Mouse (Mus musculus): Measurements from ENCODE around the gene Cd151. TPM values are rescaled to one million over a fixed set of nuclear protein-coding genes. Genes with fewer than 3 reads are reported as not detected.

Gene Cd151
- total and polyA plus RNA-seq, 2 experiments from 2014 or later = 15.0 to 52.9 TPM

DNA sequence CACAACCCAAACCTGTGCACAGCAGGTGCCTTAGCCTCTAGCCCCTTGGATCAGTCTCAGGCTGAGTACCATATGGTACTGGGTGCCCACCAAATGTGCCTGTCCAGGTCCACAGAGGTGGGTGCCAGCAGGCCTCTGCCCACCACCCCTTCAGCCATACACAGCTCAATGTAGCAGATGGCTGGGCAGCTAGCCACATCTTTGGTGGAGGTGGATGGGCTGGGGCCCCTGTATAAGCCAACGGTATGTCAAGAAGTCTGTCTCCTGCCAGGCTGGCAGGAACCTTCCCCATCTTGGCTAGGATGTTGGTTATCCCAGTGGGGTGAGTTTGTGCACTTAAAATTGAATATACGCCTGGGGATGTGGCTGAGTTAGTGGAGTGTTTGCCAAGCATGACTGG lies 18.4 kb downstream of the Cd151 start:
- peaks cover 11% of the 10 kb centered on the region; the same call in 1 of the 2 replicates for H3K4me1 ChIP-seq (ENCODE audit: insufficient read depth, low read length)
- 0 out of 2 replicates have a peak, but pooled peaks cover under 1% of the 10 kb centered on the region for H3K36me3 ChIP-seq (ENCODE audit: insufficient read depth, low read length)
- no peak for ATAC-seq (ENCODE audit: low FRiP score)
- peak; percentile 63 for DNase-seq (ENCODE audit: low spot score)
- no peak overlapping the region for H3K4me3 ChIP-seq (ENCODE audit: low read depth, low read length)
- H3K9ac ChIP-seq (replicated peaks; ENCODE audit: low read length, poor library complexity, severe bottlenecking) = no peak overlapping the region
- TF ChIP-seq CTCF (IDR thresholded peaks at IDR 0.05) = no peak
- no peak overlapping the region for H3K27ac ChIP-seq (ENCODE audit: low read depth, low read length)
- no peaks in the 10 kb centered on the region for H3K9me3 ChIP-seq (ENCODE audit: low read length)
- 93% methylated on average over 2 of the region's 2 CpGs for WGBS
- H3K4me2 ChIP-seq (ENCODE audit: low read depth, low read length, poor library complexity, severe bottlenecking) = no peak overlapping the region
- H3K27me3 ChIP-seq (ENCODE audit: insufficient read depth, low read length) = no peaks in the 10 kb centered on the region

DNA sequence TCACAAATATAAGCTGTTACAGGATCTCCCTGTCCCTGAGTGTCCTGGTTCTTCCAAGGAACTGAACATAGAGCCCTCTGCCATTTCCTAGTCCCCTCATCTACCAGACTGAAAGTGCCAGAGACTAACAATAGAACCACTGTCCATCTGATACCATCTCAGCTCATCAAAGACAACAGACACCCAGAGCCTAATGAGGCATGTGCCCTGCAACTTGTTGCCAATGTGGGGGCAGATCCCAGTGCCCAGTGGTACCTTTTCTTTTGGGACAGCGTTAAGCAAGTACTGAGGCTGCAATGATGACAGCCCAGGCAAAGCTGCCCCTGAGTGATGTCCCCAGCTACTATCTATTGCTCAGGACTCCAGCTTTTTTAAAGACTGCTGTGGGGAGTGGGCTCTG lies 19.0 kb downstream of the Cd151 start:
- WGBS = 95% methylated on average over 1 of the region's 1 CpGs
- H3K4me1 ChIP-seq (ENCODE audit: insufficient read depth, low read length) = peaks cover 11% of the 10 kb centered on the region; the same call in 1 of the 2 replicates
- no peak for ATAC-seq (ENCODE audit: low FRiP score)

DNA sequence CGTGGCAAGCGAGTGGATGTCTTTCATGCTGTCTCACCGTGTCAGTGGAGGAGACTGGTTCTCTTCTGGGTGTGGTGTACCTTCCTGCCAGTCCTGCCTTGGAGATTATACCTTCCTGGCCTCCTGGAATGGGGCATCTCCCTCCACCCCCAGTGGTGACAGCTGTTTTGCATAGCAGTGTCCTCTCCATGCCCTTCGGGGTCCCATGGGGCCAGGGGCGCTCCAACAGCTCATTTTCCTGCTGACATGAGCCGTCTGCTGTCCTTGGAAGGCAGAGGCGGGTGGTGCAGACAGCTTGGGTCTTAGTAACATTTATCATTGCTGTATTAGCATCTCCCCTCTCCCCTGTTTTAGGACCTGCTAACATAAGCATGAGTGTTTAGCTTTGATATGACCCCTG lies 19.9 kb downstream of the Cd151 start:
- TF ChIP-seq CTCF (IDR thresholded peaks at IDR 0.05) = no peak
- Histone ChIP-seq H3K4me1 (ENCODE audit: insufficient read depth, low read length) (peaks cover 11% of the 10 kb centered on the region; the same call in 1 of the 2 replicates), H3K4me3 (ENCODE audit: low read depth, low read length) (no peak overlapping the region), H3K9me3 (ENCODE audit: low read length) (no peaks in the 10 kb centered on the region), H3K27ac (ENCODE audit: low read depth, low read length) (no peak overlapping the region), H3K4me2 (ENCODE audit: low read depth, low read length, poor library complexity, severe bottlenecking) (no peak overlapping the region), H3K9ac (replicated peaks; ENCODE audit: low read length, poor library complexity, severe bottlenecking) (no peak overlapping the region), H3K36me3 (ENCODE audit: insufficient read depth, low read length) (peaks cover 8% of the 10 kb centered on the region), H3K27me3 (ENCODE audit: insufficient read depth, low read length) (no peaks in the 10 kb centered on the region)
- DNase-seq (ENCODE audit: low spot score) (no peak), ATAC-seq (ENCODE audit: low FRiP score) (no peak)
- 79% methylated on average over 7 of the region's 7 CpGs for WGBS

More for the DNA sequence above, 19.0 kb downstream of the Cd151 start:
- Histone ChIP-seq H3K9ac (replicated peaks; ENCODE audit: low read length, poor library complexity, severe bottlenecking) (no peak overlapping the region), H3K36me3 (ENCODE audit: insufficient read depth, low read length) (0 out of 2 replicates have a peak, but pooled peaks cover 3% of the 10 kb centered on the region), H3K27me3 (ENCODE audit: insufficient read depth, low read length) (no peaks in the 10 kb centered on the region), H3K4me2 (ENCODE audit: low read depth, low read length, poor library complexity, severe bottlenecking) (no peak overlapping the region), H3K4me3 (ENCODE audit: low read depth, low read length) (no peak overlapping the region), H3K27ac (ENCODE audit: low read depth, low read length) (no peak overlapping the region), H3K9me3 (ENCODE audit: low read length) (no peaks in the 10 kb centered on the region)
- no peak for TF ChIP-seq CTCF (IDR thresholded peaks at IDR 0.05)
- DNase-seq (ENCODE audit: low spot score) = no peak

- TF ChIP-seq CTCF (IDR thresholded peaks at IDR 0.05) = peak; percentile 26; the same call in 1 of the 2 replicates
- no peaks in the 10 kb centered on the region for H3K4me1 ChIP-seq (ENCODE audit: insufficient read depth, low read length)
- no peak overlapping the region for H3K4me2 ChIP-seq (ENCODE audit: low read depth, low read length, poor library complexity, severe bottlenecking)
- ATAC-seq (ENCODE audit: low FRiP score) = no peak
- no peak overlapping the region for H3K4me3 ChIP-seq (ENCODE audit: low read depth, low read length)
- H3K9me3 ChIP-seq (ENCODE audit: low read length) = no peaks in the 10 kb centered on the region
- no peak for DNase-seq (ENCODE audit: low spot score)
- no peak overlapping the region for H3K9ac ChIP-seq (replicated peaks; ENCODE audit: low read length, poor library complexity, severe bottlenecking)
- H3K27ac ChIP-seq (ENCODE audit: low read depth, low read length) = no peak overlapping the region
- no peaks in the 10 kb centered on the region for H3K27me3 ChIP-seq (ENCODE audit: insufficient read depth, low read length)
- 84% methylated on average over 2 of the region's 2 CpGs for WGBS
- H3K36me3 ChIP-seq (ENCODE audit: insufficient read depth, low read length) = peaks cover 35% of the 10 kb centered on the region
Measured at GRCm38 (mm10) chr7:141491151-141491550, 24.0 kb downstream of the Cd151 start.

DNA sequence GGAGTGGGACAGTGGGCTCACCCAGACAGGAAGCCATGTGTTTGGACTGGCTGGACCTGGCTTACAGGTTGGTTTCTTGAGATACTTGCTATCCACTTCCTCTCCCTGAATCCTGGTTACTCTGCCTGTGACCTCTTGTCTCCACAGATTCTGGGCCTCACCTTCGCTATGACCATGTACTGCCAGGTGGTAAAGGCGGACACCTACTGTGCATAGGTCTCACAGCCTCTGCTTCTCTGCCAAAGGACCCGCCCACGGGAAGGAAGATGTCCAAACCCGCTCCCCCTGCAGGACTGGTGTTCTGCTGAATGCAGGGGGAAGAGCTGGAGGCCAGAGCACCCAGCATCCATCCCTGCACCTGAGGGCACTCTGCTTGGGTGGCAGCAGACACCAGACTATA lies 25.5 kb downstream of the Cd151 start:
- WGBS = 82% methylated on average over 5 of the region's 5 CpGs
- Histone ChIP-seq H3K9me3 (ENCODE audit: low read length) (no peaks in the 10 kb centered on the region), H3K9ac (replicated peaks; ENCODE audit: low read length, poor library complexity, severe bottlenecking) (no peak overlapping the region), H3K27me3 (ENCODE audit: insufficient read depth, low read length) (no peaks in the 10 kb centered on the region), H3K27ac (ENCODE audit: low read depth, low read length) (no peak overlapping the region), H3K4me1 (ENCODE audit: insufficient read depth, low read length) (no peaks in the 10 kb centered on the region), H3K4me3 (ENCODE audit: low read depth, low read length) (no peak overlapping the region), H3K4me2 (ENCODE audit: low read depth, low read length, poor library complexity, severe bottlenecking) (no peak overlapping the region), H3K36me3 (ENCODE audit: insufficient read depth, low read length) (peaks cover 38% of the 10 kb centered on the region)
- no peak for TF ChIP-seq CTCF (IDR thresholded peaks at IDR 0.05)
- DNase-seq (ENCODE audit: low spot score) = no peak
- no peak for ATAC-seq (ENCODE audit: low FRiP score)

GRCm38 (mm10) chr7:141493729-141494128 lies 26.5 kb downstream of the Cd151 start:
- ATAC-seq (ENCODE audit: low FRiP score) = no peak
- no peak overlapping the region for H3K4me2 ChIP-seq (ENCODE audit: low read depth, low read length, poor library complexity, severe bottlenecking)
- no peak for TF ChIP-seq CTCF (IDR thresholded peaks at IDR 0.05)
- no peak overlapping the region for H3K27ac ChIP-seq (ENCODE audit: low read depth, low read length)
- H3K4me3 ChIP-seq (ENCODE audit: low read depth, low read length) = no peak overlapping the region
- H3K36me3 ChIP-seq (ENCODE audit: insufficient read depth, low read length) = peaks cover 39% of the 10 kb centered on the region
- H3K9me3 ChIP-seq (ENCODE audit: low read length) = no peaks in the 10 kb centered on the region
- no peak overlapping the region for H3K9ac ChIP-seq (replicated peaks; ENCODE audit: low read length, poor library complexity, severe bottlenecking)
- no peak for DNase-seq (ENCODE audit: low spot score)
- whole genome bisulfite sequencing = 95% methylated on average over 1 of the region's 1 CpGs
- H3K4me1 ChIP-seq (ENCODE audit: insufficient read depth, low read length) = no peaks in the 10 kb centered on the region
- H3K27me3 ChIP-seq (ENCODE audit: insufficient read depth, low read length) = no peaks in the 10 kb centered on the region
